Mouse (Mus musculus): Measurements from ENCODE around the gene Vav3. TPM values are rescaled to one million over a fixed set of nuclear protein-coding genes. Genes with fewer than 3 reads are reported as not detected.
A peak's percentile ranks its signal among the peaks of the same experiment; 100 is the strongest.

Gene Vav3
- total RNA-seq, 2 experiments from 2014 or later: 6.2 to 8.4 TPM

- intact Hi-C loops (cut with DNase I): no loop called here
These were observed 11.7 kb downstream of the Vav3 start for GRCm38 (mm10) chr3:109351956-109352684.

GRCm38 (mm10) chr3:109352690-109353089 lies 12.2 kb downstream of the Vav3 start:
- intact Hi-C loops (cut with DNase I): no loop called here
- DNase-seq: no peak

More at GRCm38 (mm10) chr3:109351956-109352684, 11.7 kb downstream of the Vav3 start:
- DNase-seq: no peak

GRCm38 (mm10) chr3:109353814-109354213 lies 13.4 kb downstream of the Vav3 start:
- intact Hi-C loops (cut with DNase I): no loop called here
- DNase-seq: no peak

- DNase-seq: no peak
- intact Hi-C loops (cut with DNase I): no loop called here
These were observed 14.7 kb downstream of the Vav3 start for GRCm38 (mm10) chr3:109355158-109355557.

GRCm38 (mm10) chr3:109360746-109361145 lies 20.3 kb downstream of the Vav3 start:
- DNase-seq: no peak
- intact Hi-C loops (cut with DNase I): no loop called here

- DNase-seq: no peak
- intact Hi-C loops (cut with DNase I): no loop called here
These were observed 21.4 kb downstream of the Vav3 start for GRCm38 (mm10) chr3:109361882-109362281.

GRCm38 (mm10) chr3:109362310-109362709 lies 21.9 kb downstream of the Vav3 start:
- intact Hi-C loops (cut with DNase I): no loop called here
- no peak for DNase-seq

- DNase-seq: no peak
- intact Hi-C loops (cut with DNase I): no loop called here
These were observed 23.1 kb downstream of the Vav3 start for GRCm38 (mm10) chr3:109363522-109363921.

GRCm38 (mm10) chr3:109365875-109366274 lies 25.4 kb downstream of the Vav3 start:
- no peak for DNase-seq
- intact Hi-C loops (cut with DNase I): no loop called here

- peak; percentile 64 for DNase-seq
These were observed 26.0 kb downstream of the Vav3 start for GRCm38 (mm10) chr3:109366411-109366851.

GRCm38 (mm10) chr3:109368383-109369289 lies 28.2 kb downstream of the Vav3 start:
- no peak for DNase-seq
- intact Hi-C loops (cut with DNase I): no loop called here

More at GRCm38 (mm10) chr3:109366411-109366851, 26.0 kb downstream of the Vav3 start:
- intact Hi-C loops (cut with DNase I): no loop called here

GRCm38 (mm10) chr3:109371576-109371975 lies 31.1 kb downstream of the Vav3 start:
- no peak for DNase-seq

GRCm38 (mm10) chr3:109372678-109373077 lies 32.2 kb downstream of the Vav3 start:
- intact Hi-C loops (cut with DNase I): no loop called here
- no peak for DNase-seq

More at GRCm38 (mm10) chr3:109371576-109371975, 31.1 kb downstream of the Vav3 start:
- intact Hi-C loops (cut with DNase I): no loop called here

- no peak for DNase-seq
- intact Hi-C loops (cut with DNase I): no loop called here
These were observed 37.8 kb downstream of the Vav3 start for GRCm38 (mm10) chr3:109378278-109378677.

GRCm38 (mm10) chr3:109378684-109379083 lies 38.2 kb downstream of the Vav3 start:
- no peak for DNase-seq
- intact Hi-C loops (cut with DNase I): no loop called here

GRCm38 (mm10) chr3:109388730-109389129 lies 48.3 kb downstream of the Vav3 start:
- intact Hi-C loops (cut with DNase I): no loop called here

GRCm38 (mm10) chr3:109401527-109401926 lies 61.1 kb downstream of the Vav3 start:
- intact Hi-C loops (cut with DNase I): no loop called here
- no peak for DNase-seq

More at GRCm38 (mm10) chr3:109388730-109389129, 48.3 kb downstream of the Vav3 start:
- no peak for DNase-seq

- intact Hi-C loops (cut with DNase I): no loop called here
- DNase-seq: no peak
These were observed 70.8 kb downstream of the Vav3 start for GRCm38 (mm10) chr3:109411294-109411693.

GRCm38 (mm10) chr3:109420403-109420802 lies 80.0 kb downstream of the Vav3 start:
- intact Hi-C loops (cut with DNase I): no loop called here
- DNase-seq: no peak

- intact Hi-C loops (cut with DNase I): no loop called here
- no peak for DNase-seq
These were observed 80.6 kb downstream of the Vav3 start for GRCm38 (mm10) chr3:109421019-109421418.

GRCm38 (mm10) chr3:109423440-109424079 lies 83.1 kb downstream of the Vav3 start:
- DNase-seq: peak; percentile 13

More at GRCm38 (mm10) chr3:109423440-109424079, 83.1 kb downstream of the Vav3 start:
- intact Hi-C loops (cut with DNase I): no loop called here
